Mouse (Mus musculus): Measurements from ENCODE around the gene Frmd8. TPM values are rescaled to one million over a fixed set of nuclear protein-coding genes. Genes with fewer than 3 reads are reported as not detected.
A peak's percentile ranks its signal among the peaks of the same experiment; 100 is the strongest.
"Not testable (repeated sequence)": the region's sequence is repeated elsewhere in the genome, so short reads cannot be mapped to it uniquely, and the experiment has no call there.

The Frmd8 gene
- polyA plus RNA-seq, 1 experiment from 2014 or later: 9.4 TPM

DNA sequence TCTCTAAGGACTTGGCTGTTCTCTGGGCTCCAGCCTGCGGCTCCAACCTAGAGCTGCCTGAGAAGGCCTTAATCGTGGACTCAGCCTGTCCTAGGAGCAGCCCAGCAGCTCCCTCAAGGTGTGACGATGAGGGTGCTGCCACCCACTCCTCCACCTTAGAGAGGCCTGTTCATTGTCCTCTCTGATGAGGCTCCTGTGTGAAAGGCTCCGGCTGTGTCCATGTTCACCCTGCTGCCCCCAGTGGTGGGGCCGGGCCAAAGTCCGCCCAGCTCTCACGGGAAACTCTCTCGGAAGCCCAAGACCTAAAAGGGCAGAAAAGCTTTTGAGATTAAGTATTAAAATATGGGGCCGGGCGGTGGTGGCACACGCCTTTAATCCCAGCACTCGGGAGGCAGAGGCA is 55.5 kb downstream of the Frmd8 start:
- H3K9me3 ChIP-seq (ENCODE audit: control insufficient read depth, low read length): no peaks in the 10 kb centered on the region

DNA sequence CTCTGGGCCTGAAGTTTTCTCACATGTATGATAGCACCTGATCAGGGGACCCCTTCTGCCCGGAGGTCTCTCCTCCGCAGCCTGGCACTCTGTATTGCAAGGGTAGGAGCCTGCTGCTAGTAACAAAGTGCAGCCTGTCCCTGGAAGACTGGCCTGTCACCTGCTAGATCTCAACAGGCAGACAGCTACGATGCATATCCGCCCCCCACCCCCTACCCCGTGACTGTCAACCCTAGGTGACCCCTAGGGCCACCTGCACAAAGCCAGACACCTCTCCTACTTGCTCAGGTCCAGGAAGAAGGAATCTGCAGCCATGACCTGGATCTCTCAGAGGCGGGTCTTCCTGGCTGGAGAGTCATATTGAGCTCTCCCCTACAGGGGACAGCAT is 56.5 kb downstream of the Frmd8 start:
- WGBS: 80% methylated on average over 6 of the region's 6 CpGs
- H3K9ac ChIP-seq (replicated peaks; ENCODE audit: low read depth, low read length): no peak overlapping the region
- H3K4me1 ChIP-seq (ENCODE audit: control insufficient read depth, insufficient read depth, low read length): peaks cover 7% of the 10 kb centered on the region; the same call in 1 of the 2 replicates
- no peak overlapping the region for H3K4me3 ChIP-seq (ENCODE audit: low read depth, low read length)
- H3K27ac ChIP-seq (ENCODE audit: low read depth, low read length): no peak overlapping the region
- H3K4me2 ChIP-seq (ENCODE audit: low read depth, low read length): no peak overlapping the region
- no peaks in the 10 kb centered on the region for H3K36me3 ChIP-seq (ENCODE audit: control insufficient read depth, insufficient read depth, low read length)
- no peaks in the 10 kb centered on the region for H3K27me3 ChIP-seq (ENCODE audit: control insufficient read depth, insufficient read depth, low read length)
- 0 out of 2 replicates have a peak, but pooled peaks have one; percentile 7 for ATAC-seq (ENCODE audit: low read depth)
- H3K9me3 ChIP-seq (ENCODE audit: control insufficient read depth, low read length): no peaks in the 10 kb centered on the region

More for the DNA sequence above, 55.5 kb downstream of the Frmd8 start:
- H3K27me3 ChIP-seq (ENCODE audit: control insufficient read depth, insufficient read depth, low read length): no peaks in the 10 kb centered on the region
- H3K36me3 ChIP-seq (ENCODE audit: control insufficient read depth, insufficient read depth, low read length): no peaks in the 10 kb centered on the region
- H3K9ac ChIP-seq (replicated peaks; ENCODE audit: low read depth, low read length): no peak overlapping the region
- WGBS: 49% methylated on average over 12 of the region's 12 CpGs
- no peak for ATAC-seq (ENCODE audit: low read depth)
- H3K4me1 ChIP-seq (ENCODE audit: control insufficient read depth, insufficient read depth, low read length): peaks cover 7% of the 10 kb centered on the region; the same call in 1 of the 2 replicates
- no peak overlapping the region for H3K27ac ChIP-seq (ENCODE audit: low read depth, low read length)
- H3K4me3 ChIP-seq (ENCODE audit: low read depth, low read length): no peak overlapping the region
- no peak overlapping the region for H3K4me2 ChIP-seq (ENCODE audit: low read depth, low read length)

DNA sequence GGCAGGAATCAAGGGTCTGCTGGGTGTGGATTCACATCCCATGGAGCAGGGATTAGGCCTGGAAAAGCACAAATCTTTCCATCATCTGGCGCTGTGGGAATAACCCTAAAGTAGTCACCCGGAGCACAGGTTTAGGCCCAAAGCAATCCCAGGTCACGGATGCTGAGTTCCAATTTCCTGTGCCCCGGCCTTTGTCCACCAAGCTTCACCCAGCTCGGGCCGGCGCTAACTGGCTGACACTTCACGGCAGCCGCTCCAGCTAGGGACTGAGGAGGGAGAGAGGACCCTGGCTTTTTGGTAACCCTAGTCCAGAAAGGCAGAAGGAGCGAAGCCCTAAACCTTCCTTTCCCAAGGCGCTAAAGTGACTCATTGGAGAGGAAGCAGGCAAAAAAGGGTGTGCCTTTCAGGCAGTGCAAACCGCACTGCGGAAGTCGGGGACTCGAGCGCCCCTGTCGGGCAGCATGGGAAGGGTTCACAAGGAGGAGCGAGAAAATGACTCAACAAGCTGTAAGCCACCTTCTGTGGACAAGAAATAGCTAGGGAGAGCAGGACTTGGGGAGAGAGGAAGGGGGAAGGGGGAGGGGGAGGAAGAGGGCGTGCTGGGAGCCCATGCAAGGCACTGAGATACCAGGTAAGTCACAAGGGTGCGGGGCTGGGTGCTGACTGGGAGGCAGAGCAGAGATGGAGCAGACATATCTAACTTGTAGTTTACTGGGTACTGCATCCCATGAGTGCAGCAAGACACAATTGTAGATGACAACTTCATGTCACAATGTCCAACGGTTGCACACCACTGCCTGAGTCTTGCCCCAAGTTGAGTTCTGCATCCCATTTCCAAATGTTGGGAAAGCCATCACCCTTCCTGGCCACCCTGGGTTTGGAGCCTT is 57.1 kb downstream of the Frmd8 start:
- Histone ChIP-seq H3K27me3 (ENCODE audit: control insufficient read depth, insufficient read depth, low read length) (no peaks in the 10 kb centered on the region), H3K4me1 (ENCODE audit: control insufficient read depth, insufficient read depth, low read length) (peaks cover 3% of the 10 kb centered on the region; the same call in 1 of the 2 replicates), H3K4me2 (ENCODE audit: low read depth, low read length) (peak overlapping the region; percentile 40; the same call in 1 of the 2 replicates), H3K36me3 (ENCODE audit: control insufficient read depth, insufficient read depth, low read length) (no peaks in the 10 kb centered on the region), H3K9me3 (ENCODE audit: control insufficient read depth, low read length) (no peaks in the 10 kb centered on the region), H3K9ac (replicated peaks; ENCODE audit: low read depth, low read length) (0 out of 2 replicates have a peak overlapping the region, but pooled peaks have one; percentile 37), H3K27ac (ENCODE audit: low read depth, low read length) (peak overlapping the region; percentile 49), H3K4me3 (ENCODE audit: low read depth, low read length) (no peak overlapping the region)
- ATAC-seq (ENCODE audit: low read depth): peak; percentile 77
- WGBS: 22% methylated on average over 21 of the region's 21 CpGs

DNA sequence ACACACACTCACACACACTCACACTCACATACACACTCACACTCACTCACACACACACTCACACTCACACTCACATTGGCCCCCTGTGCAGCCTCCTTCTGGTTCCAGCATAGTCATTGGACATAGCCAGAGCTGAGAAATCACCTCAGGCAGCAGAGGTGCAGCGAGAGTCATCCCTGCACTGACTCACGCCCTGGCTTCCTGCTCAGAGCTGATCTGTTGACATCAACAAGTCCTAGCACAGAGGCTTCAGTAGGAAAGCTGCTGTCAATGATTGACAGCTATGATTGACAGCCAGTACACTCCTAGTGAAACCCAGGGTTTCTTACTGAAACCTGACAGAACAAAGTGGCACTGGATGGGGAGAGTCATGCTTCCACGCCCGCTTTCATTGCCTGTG is 59.1 kb downstream of the Frmd8 start:
- H3K4me1 ChIP-seq (ENCODE audit: control insufficient read depth, insufficient read depth, low read length): peaks cover 21% of the 10 kb centered on the region
- WGBS: 92% methylated on average over 4 of the region's 4 CpGs
- ATAC-seq (ENCODE audit: low read depth): no peak
- no peak overlapping the region for H3K27ac ChIP-seq (ENCODE audit: low read depth, low read length)
- H3K36me3 ChIP-seq (ENCODE audit: control insufficient read depth, insufficient read depth, low read length): no peaks in the 10 kb centered on the region
- H3K9me3 ChIP-seq (ENCODE audit: control insufficient read depth, low read length): no peaks in the 10 kb centered on the region
- no peak overlapping the region for H3K4me3 ChIP-seq (ENCODE audit: low read depth, low read length)
- H3K9ac ChIP-seq (replicated peaks; ENCODE audit: low read depth, low read length): no peak overlapping the region
- H3K27me3 ChIP-seq (ENCODE audit: control insufficient read depth, insufficient read depth, low read length): no peaks in the 10 kb centered on the region
- H3K4me2 ChIP-seq (ENCODE audit: low read depth, low read length): no peak overlapping the region

DNA sequence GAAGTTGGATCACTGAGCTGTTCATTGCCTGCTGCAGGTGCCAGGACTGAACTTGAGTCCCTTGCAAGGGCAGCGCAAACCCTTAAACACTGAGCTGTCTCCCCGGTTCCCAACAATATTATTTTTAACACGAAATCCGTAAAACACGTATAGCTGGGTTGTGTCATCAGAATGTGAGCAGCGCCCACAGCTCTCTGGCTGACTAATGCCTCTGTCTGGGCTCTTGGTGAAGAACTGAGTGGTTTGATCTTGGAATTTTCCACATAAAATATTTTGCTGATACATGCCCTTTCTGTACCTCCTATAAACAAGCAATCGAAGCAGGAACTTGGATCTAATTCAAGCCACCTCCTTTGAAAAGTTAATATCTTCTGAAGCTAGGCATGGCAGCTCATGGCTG is 60.1 kb downstream of the Frmd8 start:
- Histone ChIP-seq H3K36me3 (ENCODE audit: control insufficient read depth, insufficient read depth, low read length) (no peaks in the 10 kb centered on the region), H3K4me1 (ENCODE audit: control insufficient read depth, insufficient read depth, low read length) (peaks cover 30% of the 10 kb centered on the region), H3K27me3 (ENCODE audit: control insufficient read depth, insufficient read depth, low read length) (no peaks in the 10 kb centered on the region), H3K4me2 (ENCODE audit: low read depth, low read length) (no peak overlapping the region), H3K9ac (replicated peaks; ENCODE audit: low read depth, low read length) (no peak overlapping the region), H3K4me3 (ENCODE audit: low read depth, low read length) (no peak overlapping the region), H3K9me3 (ENCODE audit: control insufficient read depth, low read length) (no peaks in the 10 kb centered on the region), H3K27ac (ENCODE audit: low read depth, low read length) (no peak overlapping the region)
- 90% methylated on average over 7 of the region's 7 CpGs for WGBS
- ATAC-seq (ENCODE audit: low read depth): no peak

DNA sequence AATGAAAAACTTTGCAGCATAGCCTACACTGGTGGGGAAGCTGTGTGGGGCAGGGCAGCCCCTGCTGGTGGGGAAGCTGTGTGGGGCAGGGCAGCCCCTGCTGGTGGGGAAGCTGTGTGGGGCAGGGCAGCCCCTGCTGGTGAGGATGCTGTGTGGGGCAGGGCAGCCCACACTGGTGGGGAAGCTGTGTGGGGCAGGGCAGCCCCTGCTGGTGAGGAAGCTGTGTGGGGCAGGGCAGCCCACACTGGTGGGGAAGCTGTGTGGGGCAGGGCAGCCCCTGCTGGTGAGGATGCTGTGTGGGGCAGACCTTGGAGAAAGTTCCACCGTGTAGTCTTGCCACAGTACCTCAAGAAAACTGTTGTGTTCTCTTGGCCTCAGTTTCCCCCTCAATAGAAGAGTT is 61.0 kb downstream of the Frmd8 start:
- 41% methylated on average over 1 of the region's 1 CpGs for WGBS
- peaks cover 31% of the 10 kb centered on the region for H3K4me1 ChIP-seq (ENCODE audit: control insufficient read depth, insufficient read depth, low read length)
- H3K4me2 ChIP-seq (ENCODE audit: low read depth, low read length); H3K4me3 ChIP-seq (ENCODE audit: low read depth, low read length); H3K9ac ChIP-seq (replicated peaks; ENCODE audit: low read depth, low read length); ATAC-seq (ENCODE audit: low read depth); H3K27ac ChIP-seq (ENCODE audit: low read depth, low read length); H3K36me3 ChIP-seq (ENCODE audit: control insufficient read depth, insufficient read depth, low read length); H3K9me3 ChIP-seq (ENCODE audit: control insufficient read depth, low read length); H3K27me3 ChIP-seq (ENCODE audit: control insufficient read depth, insufficient read depth, low read length): not testable (repeated sequence)

DNA sequence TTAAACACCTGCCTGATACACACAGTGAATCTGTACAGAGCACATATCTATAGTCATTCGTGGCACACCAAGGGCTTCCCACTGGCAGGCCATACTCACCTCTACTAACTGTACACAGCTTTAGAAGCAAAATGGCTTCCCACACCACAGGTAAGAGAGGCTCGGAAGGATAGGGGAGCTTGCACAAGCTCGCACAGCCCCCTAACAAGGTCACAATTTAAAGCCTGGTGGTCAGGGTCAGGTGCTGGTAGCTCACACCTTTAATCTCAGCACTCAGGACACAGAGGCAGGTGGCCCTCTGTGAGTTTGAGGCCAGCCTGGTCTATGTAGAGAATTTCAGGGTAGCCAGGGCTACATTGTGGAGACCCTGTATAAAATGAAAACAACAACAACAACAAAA is 61.5 kb downstream of the Frmd8 start:
- Histone ChIP-seq H3K9me3 (ENCODE audit: control insufficient read depth, low read length) (no peaks in the 10 kb centered on the region), H3K27me3 (ENCODE audit: control insufficient read depth, insufficient read depth, low read length) (no peaks in the 10 kb centered on the region), H3K9ac (replicated peaks; ENCODE audit: low read depth, low read length) (no peak overlapping the region), H3K36me3 (ENCODE audit: control insufficient read depth, insufficient read depth, low read length) (no peaks in the 10 kb centered on the region), H3K4me1 (ENCODE audit: control insufficient read depth, insufficient read depth, low read length) (peaks cover 31% of the 10 kb centered on the region), H3K4me2 (ENCODE audit: low read depth, low read length) (no peak overlapping the region), H3K4me3 (ENCODE audit: low read depth, low read length) (no peak overlapping the region), H3K27ac (ENCODE audit: low read depth, low read length) (peak overlapping the region; percentile 87; the same call in 1 of the 2 replicates)
- 96% methylated on average over 3 of the region's 3 CpGs for WGBS
- ATAC-seq (ENCODE audit: low read depth): no peak

DNA sequence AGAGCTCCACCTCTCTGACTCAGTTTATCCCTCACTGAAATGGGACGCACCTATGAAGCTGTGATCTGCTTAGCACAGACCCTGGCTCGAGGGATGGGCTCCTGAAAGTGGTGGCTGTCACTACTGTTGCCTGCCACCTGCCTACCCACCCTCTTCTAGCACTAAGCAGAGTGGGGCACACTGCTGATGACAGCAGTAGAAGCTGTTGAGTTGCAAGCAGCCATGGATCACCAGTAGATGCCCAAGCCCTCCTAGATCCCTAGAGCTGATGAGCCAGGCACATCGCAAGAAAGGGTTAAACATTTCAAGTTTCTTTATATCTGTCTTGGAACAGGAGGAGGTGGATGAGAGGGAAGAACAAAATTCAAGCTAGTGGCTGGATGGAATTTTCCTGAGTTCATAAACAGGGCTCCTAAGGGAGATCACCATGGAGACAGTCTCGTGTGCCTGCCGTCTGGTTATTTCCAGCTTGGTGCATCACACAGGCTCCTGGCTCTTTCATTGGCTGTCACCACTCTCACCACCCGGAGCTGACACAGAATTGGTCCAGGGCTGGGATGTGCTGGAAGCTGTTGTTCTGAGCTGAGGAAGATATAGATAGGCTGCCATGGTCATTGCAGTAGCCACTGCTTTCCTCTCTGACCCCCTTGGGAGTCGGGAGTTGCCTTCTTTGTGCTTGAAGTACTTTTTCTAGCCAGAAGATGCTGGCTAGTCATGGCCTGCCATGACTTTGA is 63.1 kb downstream of the Frmd8 start:
- peak; percentile 92 for ATAC-seq (ENCODE audit: low read depth)
- H3K4me3 ChIP-seq (ENCODE audit: low read depth, low read length): no peak overlapping the region
- no peak overlapping the region for H3K9ac ChIP-seq (replicated peaks; ENCODE audit: low read depth, low read length)
- no peaks in the 10 kb centered on the region for H3K36me3 ChIP-seq (ENCODE audit: control insufficient read depth, insufficient read depth, low read length)
- H3K27me3 ChIP-seq (ENCODE audit: control insufficient read depth, insufficient read depth, low read length): no peaks in the 10 kb centered on the region
- no peaks in the 10 kb centered on the region for H3K9me3 ChIP-seq (ENCODE audit: control insufficient read depth, low read length)
- H3K4me1 ChIP-seq (ENCODE audit: control insufficient read depth, insufficient read depth, low read length): peaks cover 33% of the 10 kb centered on the region
- peak overlapping the region; percentile 23; the same call in 1 of the 2 replicates for H3K4me2 ChIP-seq (ENCODE audit: low read depth, low read length)
- WGBS: 35% methylated on average over 7 of the region's 7 CpGs
- H3K27ac ChIP-seq (ENCODE audit: low read depth, low read length): peak overlapping the region; percentile 87

All from neural tube, embryonic 14.5 days (tissue).